Mouse (Mus musculus) lung, embryonic 14.5 days (tissue): ENCODE results near the gene Hist2h2aa2. TPM values are rescaled to one million over a fixed set of nuclear protein-coding genes. Genes with fewer than 3 reads are reported as not detected.
"Not testable (repeated sequence)": the region's sequence is repeated elsewhere in the genome, so short reads cannot be mapped to it uniquely, and the experiment has no call there.

Experiments
- ATAC-seq: fragments of 200-750 bp; cut with Nextera tagmentation; 2 replicates; pipeline ENCODE4 v1.8.0; 2017; ENCODE audit warnings: mild to moderate bottlenecking, moderate TSS enrichment, moderate library complexity; ENCODE audit not compliant: insufficient read depth
- DNase-seq: peaks from one replicate; pipeline ENCODE4 v3.0.0-alpha.2; 2015
- H3K27ac ChIP-seq: fragments of 300-500 bp; sonication (generic); 2 replicates; pipeline ENCODE4 v1.5.1; 2014; ENCODE audit warnings: low read depth, mild to moderate bottlenecking, moderate library complexity
- H3K27me3 ChIP-seq: fragments of 300-500 bp; sonication (generic); 2 replicates; pipeline ENCODE4 v1.6.1; 2014; ENCODE audit warnings: low read length, control low read depth; ENCODE audit not compliant: insufficient read depth
- H3K36me3 ChIP-seq: fragments of 300-500 bp; sonication (generic); 2 replicates; pipeline ENCODE4 v1.6.1; 2014; ENCODE audit warnings: control low read depth; ENCODE audit not compliant: insufficient read depth
- H3K4me1 ChIP-seq: fragments of 300-500 bp; sonication (generic); 2 replicates; pipeline ENCODE4 v1.6.1; 2014; ENCODE audit warnings: antibody characterized with exemption, control low read depth; ENCODE audit not compliant: insufficient read depth
- H3K4me2 ChIP-seq: fragments of 300-500 bp; sonication (generic); 2 replicates; pipeline ENCODE4 v1.6.1; 2014; ENCODE audit warnings: mild to moderate bottlenecking
- H3K4me3 ChIP-seq: fragments of 300-500 bp; sonication (generic); 2 replicates; pipeline ENCODE4 v1.5.1; 2014; ENCODE audit warnings: low read depth, low read length
- H3K9ac ChIP-seq: fragments of 300-500 bp; sonication (generic); 2 replicates; pipeline ENCODE4 v1.6.1; 2014
- H3K9me3 ChIP-seq: fragments of 300-500 bp; sonication (generic); 2 replicates; pipeline ENCODE4 v1.6.1; 2016; ENCODE audit warnings: low read depth, low read length, control low read depth
- CTCF ChIP-seq: IDR thresholded peaks from 2 replicates; pipeline ENCODE4 v1.5.1; 2016; ENCODE audit warnings: antibody characterized with exemption, low read depth
- WGBS: fragments of 180-500 bp; shearing (Covaris S2); extraction: QIAGEN DNeasy Blood & Tissue Kit; methylation state at CpG from one replicate; pipeline ENCODE4 v1.1.7; 2014; 5-methylcytosine and 5-hydroxymethylcytosine counted together
- polyA plus RNA-seq: library from polyadenylated mRNA; unstranded; fragments of >200 nt; fragmentation: Nextera tagmentation; extraction: Ambion mirVana; gene quantifications from 2 replicates; pipeline ENCODE4 v1.2.1, GENCODE M21; 2014

The Hist2h2aa2 gene
- polyA plus RNA-seq, 1 experiment from 2014 or later, result 55.6 TPM

- DNase-seq, result no peak
- H3K36me3 ChIP-seq, result no peaks in the 10 kb centered on the region
- H3K4me2 ChIP-seq, result no peak overlapping the region
- ATAC-seq, result no peak
- 67% methylated on average over 3 of the region's 3 CpGs for WGBS
- TF ChIP-seq CTCF, result 0 out of 2 replicates have a peak, but pooled peaks have one; percentile 9
- 0 out of 2 replicates have a peak, but pooled peaks cover 3% of the 10 kb centered on the region for H3K27me3 ChIP-seq
- no peak overlapping the region for H3K4me3 ChIP-seq
- no peaks in the 10 kb centered on the region for H3K9me3 ChIP-seq
- H3K4me1 ChIP-seq, result no peaks in the 10 kb centered on the region
- no peak overlapping the region for H3K27ac ChIP-seq
- no peak overlapping the region for H3K9ac ChIP-seq
These were observed 32.3 kb downstream of the Hist2h2aa2 start for GRCm38 (mm10) chr3:96207819-96208218.

- no peaks in the 10 kb centered on the region for H3K27me3 ChIP-seq
- no peak overlapping the region for H3K27ac ChIP-seq
- no peak for TF ChIP-seq CTCF
- H3K9me3 ChIP-seq, result no peaks in the 10 kb centered on the region
- 0 out of 2 replicates have a peak, but pooled peaks cover 4% of the 10 kb centered on the region for H3K36me3 ChIP-seq
- no peak overlapping the region for H3K9ac ChIP-seq
- H3K4me2 ChIP-seq, result no peak overlapping the region
- WGBS, result 24% methylated on average over 2 of the region's 2 CpGs
- H3K4me1 ChIP-seq, result peaks cover 10% of the 10 kb centered on the region; the same call in 1 of the 2 replicates
- no peak for DNase-seq
- no peak overlapping the region for H3K4me3 ChIP-seq
- ATAC-seq, result no peak
These were observed 40.3 kb downstream of the Hist2h2aa2 start for GRCm38 (mm10) chr3:96199731-96200130.

- H3K9me3 ChIP-seq, ATAC-seq, H3K4me1 ChIP-seq, H3K9ac ChIP-seq, H3K36me3 ChIP-seq, DNase-seq, H3K27ac ChIP-seq, H3K4me3 ChIP-seq, H3K27me3 ChIP-seq: not testable (repeated sequence)
- peak overlapping the region; percentile 98 for H3K4me2 ChIP-seq
- WGBS, result 26% methylated on average over 6 of the region's 8 CpGs
These were observed 41.4 kb downstream of the Hist2h2aa2 start for GRCm38 (mm10) chr3:96198601-96199251.

- H3K4me1 ChIP-seq, result peaks cover 10% of the 10 kb centered on the region; the same call in 1 of the 2 replicates
- peak; percentile 9; the same call in 1 of the 2 replicates for ATAC-seq
- peak overlapping the region; percentile 98 for H3K4me2 ChIP-seq
- 3% methylated on average over 6 of the region's 6 CpGs for WGBS
- H3K27me3 ChIP-seq, result no peaks in the 10 kb centered on the region
- H3K36me3 ChIP-seq, result 0 out of 2 replicates have a peak, but pooled peaks cover 4% of the 10 kb centered on the region
- no peak for TF ChIP-seq CTCF
- H3K9me3 ChIP-seq, result no peaks in the 10 kb centered on the region
- DNase-seq, result no peak
- peak overlapping the region; percentile 67 for H3K4me3 ChIP-seq
- H3K27ac ChIP-seq, result 0 out of 2 replicates have a peak overlapping the region, but pooled peaks have one; percentile 33
- H3K9ac ChIP-seq, result peak overlapping the region; percentile 27
These were observed 41.9 kb downstream of the Hist2h2aa2 start for GRCm38 (mm10) chr3:96198181-96198580.

GRCm38 (mm10) chr3:96197129-96197749, 42.8 kb downstream of the Hist2h2aa2 start:
- Histone ChIP-seq H3K9me3 (no peaks in the 10 kb centered on the region), H3K9ac (peak overlapping the region; percentile 89), H3K27ac (peak overlapping the region; percentile 97), H3K4me2 (peak overlapping the region; percentile 98), H3K4me1 (peaks cover 10% of the 10 kb centered on the region; the same call in 1 of the 2 replicates), H3K4me3 (peak overlapping the region; percentile 67), H3K36me3 (0 out of 2 replicates have a peak, but pooled peaks cover 4% of the 10 kb centered on the region), H3K27me3 (no peaks in the 10 kb centered on the region)
- TF ChIP-seq CTCF, result peak; percentile 28
- ATAC-seq (peak; percentile 94), DNase-seq (peak; percentile 96)
- WGBS, result under 1% methylated on average over 50 of the region's 50 CpGs

- no peaks in the 10 kb centered on the region for H3K9me3 ChIP-seq
- ATAC-seq (no peak; the same call in 1 of the 2 replicates), DNase-seq (no peak)
- peak overlapping the region; percentile 67 for H3K4me3 ChIP-seq
- peak overlapping the region; percentile 98 for H3K4me2 ChIP-seq
- no peak for TF ChIP-seq CTCF
- H3K27me3 ChIP-seq, result no peaks in the 10 kb centered on the region
- H3K9ac ChIP-seq, result peak overlapping the region; percentile 89
- WGBS, result 20% methylated on average over 27 of the region's 27 CpGs
- H3K36me3 ChIP-seq, result 0 out of 2 replicates have a peak, but pooled peaks cover 4% of the 10 kb centered on the region
- peaks cover 10% of the 10 kb centered on the region; the same call in 1 of the 2 replicates for H3K4me1 ChIP-seq
- H3K27ac ChIP-seq, result peak overlapping the region; percentile 97
These were observed 43.5 kb downstream of the Hist2h2aa2 start for GRCm38 (mm10) chr3:96196437-96197128.
